Mouse (Mus musculus) cortical plate, adult 2 months (tissue): ENCODE measurements around the gene Mphosph9.

Source experiments
- CTCF ChIP-seq: fragments of 200-500 bp; IDR thresholded peaks from 2 replicates; pipeline ENCODE4 v1.5.1; 2011; ENCODE audit warnings: mild to moderate bottlenecking, control low read depth, low read length; ENCODE audit not compliant: insufficient read depth; ENCODE audit errors: extremely low read depth
- POLR2A ChIP-seq: fragments of 200-500 bp; IDR thresholded peaks from 2 replicates; pipeline ENCODE4 v1.6.1; 2011; ENCODE audit warnings: mild to moderate bottlenecking, low read length, control low read depth; ENCODE audit not compliant: insufficient read depth; ENCODE audit errors: extremely low read depth

DNA sequence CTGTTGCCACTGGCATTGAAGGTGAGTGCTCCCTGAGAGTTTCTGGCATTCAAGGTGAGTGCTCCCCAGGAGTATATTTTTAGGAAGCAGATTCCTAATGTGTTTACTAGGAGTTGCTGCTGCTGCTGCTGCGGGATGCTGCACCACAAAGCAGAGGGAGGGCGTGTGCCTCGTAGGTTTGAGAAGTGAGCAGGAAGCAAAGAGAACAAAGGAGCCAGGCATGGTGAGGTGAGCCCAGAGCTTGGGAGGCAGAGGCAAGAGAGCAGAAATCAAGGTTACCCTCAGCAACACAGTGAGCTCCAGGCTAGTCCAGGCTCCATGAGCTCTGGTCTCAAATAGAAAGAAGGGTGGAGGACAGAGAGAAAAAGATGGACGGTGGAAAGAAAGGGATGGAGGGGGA, 64.5 kb downstream of the Mphosph9 start:
- TF ChIP-seq CTCF (no peak), POLR2A (no peak)
